Comparison of ENCODE assay signal across 10 mouse cellular contexts in genomic region chr9:14634155-14634554, GRCm38 (mm10). TPM values are rescaled to one million over a fixed set of nuclear protein-coding genes. Genes with fewer than 3 reads are reported as not detected.
DNase-seq lines count a peak whose midpoint lies in the region; ATAC-seq and TF ChIP-seq lines count a peak whose summit lies in the region.
"Had no signal": no experiment of that assay in that cellular context is flagged by ENCODE, and none has a peak within 500 bp of the region (broad histone marks: within the 10 kb centered on the region; RNA-seq: fewer than 3 reads in every experiment).

No protein-coding gene starts in this region.

- TF ChIP-seq POLR2A in olfactory bulb, adult 2 months (IDR thresholded peaks at IDR 0.05; ENCODE audit: insufficient read depth, low read depth, low read length) = no peak

- no peak for TF ChIP-seq CTCF in left cerebral cortex, adult 2 months (IDR thresholded peaks at IDR 0.05)
- TF ChIP-seq CTCF in olfactory bulb, adult 2 months (IDR thresholded peaks at IDR 0.05; ENCODE audit: insufficient read depth, low read depth, low read length) = no peak

- no peaks in the 10 kb centered on the region for H3K9me3 ChIP-seq in hindbrain, embryonic 14.5 days (ENCODE audit: control insufficient read depth, low read length)

- intact Hi-C loops in left cerebral cortex, adult 2 months (cut with DNase I) = no loop called here

- DNase-seq in cerebellum, postnatal 14 days = peak; percentile 20 to 34
- DNase-seq in cerebellum, adult 8-10 months = no peak
- DNase-seq in left cerebral cortex, adult 2 months (ENCODE audit: extremely low spot score in 1 of 2, low spot score in 2 of 2) = peak; percentile 39 to 51
- no peak for DNase-seq in left cerebral cortex, adult 11 months (ENCODE audit: low spot score)
- DNase-seq in hindbrain, embryonic 14.5 days (ENCODE audit: low spot score) = peak; percentile 53
- no peak for DNase-seq in spleen, adult 12 weeks (ENCODE audit: low spot score)
- DNase-seq: thymus, postnatal 36 days had no signal

- ATAC-seq in hindbrain, embryonic 14.5 days (ENCODE audit: low FRiP score) = peak; percentile 87
- ATAC-seq in megakaryocyte progenitor cell, adult 5-6 weeks (replicated peaks; ENCODE audit: poor library complexity) = no peak

- H3K4me2 ChIP-seq in hindbrain, embryonic 14.5 days (replicated peaks) = peak overlapping the region; percentile 45

- peak overlapping the region; percentile 1; the same call in 1 of the 2 replicates for H3K4me3 ChIP-seq in left cerebral cortex, adult 2 months
- no peak overlapping the region; the same call in 1 of the 2 replicates for H3K4me3 ChIP-seq in hindbrain, embryonic 14.5 days (replicated peaks; ENCODE audit: low read length)
- H3K4me3 ChIP-seq in olfactory bulb, adult 2 months (ENCODE audit: insufficient read depth, low read depth, low read length) = peak overlapping the region; percentile 52
- H3K4me3 ChIP-seq: myocyte had no signal

- H3K27ac ChIP-seq in left cerebral cortex, adult 2 months = no peak overlapping the region
- no peak overlapping the region for H3K27ac ChIP-seq in hindbrain, embryonic 14.5 days
- H3K27ac ChIP-seq in olfactory bulb, adult 2 months (ENCODE audit: insufficient read depth, low read depth, low read length) = no peak overlapping the region

- no peaks in the 10 kb centered on the region for H3K36me3 ChIP-seq in hindbrain, embryonic 14.5 days (replicated peaks; ENCODE audit: control insufficient read depth, insufficient read depth)

- peaks cover 16% of the 10 kb centered on the region for H3K4me1 ChIP-seq in hindbrain, embryonic 14.5 days (replicated peaks; ENCODE audit: control insufficient read depth, insufficient read depth, low read length)
- peaks cover 14% of the 10 kb centered on the region for H3K4me1 ChIP-seq in olfactory bulb, adult 2 months (ENCODE audit: control insufficient read depth, insufficient read depth, low read length)

- WGBS in hindbrain, embryonic 14.5 days = 10% methylated on average over 15 of the region's 15 CpGs
- 18% methylated on average over 15 of the region's 15 CpGs for WGBS in olfactory bulb, adult 2 months

- no peak overlapping the region; the same call in 1 of the 2 replicates for H3K9ac ChIP-seq in hindbrain, embryonic 14.5 days

- H3K27me3 ChIP-seq in hindbrain, embryonic 14.5 days (ENCODE audit: control insufficient read depth, insufficient read depth, low read length) = peaks cover 5% of the 10 kb centered on the region; the same call in 1 of the 2 replicates

RNA-seq across cellular contexts. Expression of gene Amotl1, which starts 10.7 kb away (rescaled TPM):
- 10 to 100 TPM; 17.6 to 18.8 TPM for total RNA-seq in left cerebral cortex, adult 2 months (2021)
- polyA plus RNA-seq in hindbrain, embryonic 14.5 days (2014; fragmentation: Nextera tagmentation; extraction: Ambion mirVana) = 10.1 and 10.3 TPM in 2 replicates
- polyA plus RNA-seq in olfactory bulb, adult 2 months (2012; ENCODE audit: insufficient read depth, insufficient read length, low replicate concordance, missing spikeins) = 84.9 TPM in 1 of 2 replicates, not detected in the other
- not detected in 2 replicates for total RNA-seq in megakaryocyte progenitor cell, adult 5-6 weeks (2015)
- total RNA-seq in megakaryocyte progenitor cell, adult 5-6 weeks (2017) = 0.24 TPM in 1 of 2 replicates, not detected in the other

Comparison
In these comparisons a context has a peak if more than half of its experiments do, and no peak if none do; other contexts are left out.
1. DNase-seq: peak in cerebellum, postnatal 14 days (2 of 2), left cerebral cortex, adult 2 months (2 of 2) and hindbrain, embryonic 14.5 days (single experiment); none in cerebellum, adult 8-10 months (single experiment), left cerebral cortex, adult 11 months (single experiment) and spleen, adult 12 weeks (single experiment).
2. RNA of gene Amotl1, which starts 10.7 kb away (total RNA-seq): 17.6 to 18.8 TPM in left cerebral cortex, adult 2 months; 0.24 TPM in megakaryocyte progenitor cell, adult 5-6 weeks; every median in the first group is over 10 times any median in the second.